Mouse (Mus musculus) liver, embryonic 14 days (tissue): Measurements from ENCODE around the gene Dmac2. TPM values are rescaled to one million over a fixed set of nuclear protein-coding genes. Genes with fewer than 3 reads are reported as not detected.

Experiments used
- polyA plus RNA-seq: library from polyadenylated mRNA; depleted of rRNA; stranded (reverse); fragments of >200 nt; gene quantifications from 2 replicates; pipeline ENCODE4 v1.2.3, GENCODE M21; 2012; rRNA removed

The Dmac2 gene
- polyA plus RNA-seq, result 7.3 and 8.6 TPM in 2 replicates

GRCm38 (mm10) chr7:25618865-25619721, at the start of gene Dmac2:
TSS of gene Dmac2 (plus strand) at chr7:25619414.

GRCm38 (mm10) chr7:25615706-25616011, 3.6 kb upstream of the Dmac2 start, which contains the start of gene Erich4:
TSS of gene Erich4 (minus strand) at chr7:25615892.

DNA sequence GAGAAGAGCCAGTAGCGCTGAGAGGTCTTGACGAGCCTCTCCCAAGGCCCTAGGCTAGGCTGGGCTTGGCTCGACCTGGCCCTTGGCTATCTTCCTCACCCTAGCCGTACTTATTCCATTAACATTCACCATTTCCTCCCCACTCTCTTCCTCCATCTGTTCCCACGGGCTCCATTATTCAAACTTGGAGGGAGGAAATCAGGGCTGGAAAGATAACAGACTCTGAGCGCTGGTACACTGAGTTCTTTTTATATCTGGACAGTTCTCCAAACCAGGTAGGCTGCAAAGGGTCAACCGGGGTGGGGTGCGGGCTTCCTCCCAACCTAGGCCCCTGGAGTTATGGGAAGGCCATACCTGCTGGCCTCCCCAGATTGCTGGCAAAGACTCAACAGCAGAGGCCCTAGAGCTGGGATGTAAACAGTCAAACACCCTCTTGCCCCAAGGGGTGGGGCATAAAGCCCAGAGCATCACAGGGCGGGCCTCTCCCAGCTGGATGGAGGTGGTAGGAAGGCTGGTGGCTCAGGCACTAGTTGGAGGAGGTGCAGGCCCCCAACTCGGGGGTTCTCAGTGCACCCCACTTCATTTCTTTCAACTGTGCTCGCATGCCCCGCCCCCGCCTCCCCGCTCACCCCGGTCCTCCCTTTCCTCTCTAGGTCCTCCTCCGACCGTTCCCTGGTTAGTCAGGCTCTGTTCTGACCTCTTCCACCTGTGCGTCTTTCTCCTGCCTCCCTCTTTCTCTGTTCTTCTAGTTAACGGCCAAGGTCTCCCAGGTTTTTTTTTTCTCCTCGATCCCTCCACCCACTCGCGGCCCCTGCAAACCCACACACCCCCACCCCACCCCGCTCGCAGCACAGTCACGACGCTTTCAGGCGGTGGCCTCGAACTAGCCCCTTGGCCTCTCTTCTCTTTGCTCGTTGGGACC, 7.6 kb downstream of the Dmac2 start, which contains the start of gene B3gnt8:
Gene B3gnt8, plus strand, starts transcription at position 146 of the 922 bp plus-strand sequence.

DNA sequence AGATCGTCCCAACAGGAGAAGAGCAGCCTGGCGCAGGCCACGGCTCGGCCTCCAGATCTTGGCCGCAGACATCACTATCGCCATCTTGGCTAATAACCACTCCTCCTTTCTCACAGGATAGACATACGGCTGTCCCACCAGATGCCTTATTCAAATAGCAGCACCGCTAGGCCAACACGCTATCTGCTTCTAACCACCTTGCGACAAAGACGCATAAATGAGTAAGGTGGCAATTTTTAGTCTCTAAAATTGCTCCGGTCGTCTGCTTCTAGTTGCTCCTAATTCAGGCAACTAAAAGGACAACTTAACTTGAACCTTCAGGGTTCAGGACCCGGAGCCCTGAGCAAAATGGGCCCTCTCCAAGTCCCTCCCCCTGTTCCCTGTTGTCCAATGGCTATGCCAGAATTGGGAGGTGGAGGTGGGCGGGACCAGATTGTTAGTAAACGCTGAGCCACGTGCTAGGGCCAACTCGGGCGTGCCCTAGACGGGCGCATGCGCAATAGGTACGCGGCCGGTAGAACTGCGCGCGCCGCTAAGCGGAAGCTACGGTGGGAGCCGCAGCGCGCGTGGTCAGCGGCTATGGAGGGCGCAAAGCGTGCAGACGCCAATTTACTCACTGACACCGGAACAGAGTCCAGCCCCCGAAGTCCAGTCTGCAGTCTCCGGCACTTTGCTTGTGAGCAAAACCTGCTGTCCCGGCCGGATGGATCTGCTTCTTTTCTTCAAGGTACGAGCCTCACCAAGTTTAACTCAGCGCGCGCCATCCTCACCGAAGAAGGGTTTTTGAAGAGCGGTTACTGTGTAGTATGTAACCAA, 39.7 kb downstream of the Dmac2 start, which contains the start of the genes Bckdha and Exosc5:
Gene Bckdha, minus strand, starts transcription at position 325 of the 816 bp plus-strand sequence.
Gene Exosc5, plus strand, starts transcription at position 508 of the 816 bp plus-strand sequence.

GRCm38 (mm10) chr7:25674719-25675300, 55.6 kb downstream of the Dmac2 start, which contains the start of gene Tmem91:
TSS of gene Tmem91 (minus strand) at chr7:25675166.

Other genes starting within 250 kb of the Dmac2 start
- gene Cnfn, start 249.7 kb upstream of the Dmac2 start, polyA plus RNA-seq, result not detected in 2 replicates
- gene Lipe, start 220.7 kb upstream of the Dmac2 start, polyA plus RNA-seq, result 1.7 and 2.1 TPM in 2 replicates
- gene Cxcl17, start 206.5 kb upstream of the Dmac2 start, polyA plus RNA-seq, result not detected in 2 replicates
- 2.7 and 3.0 TPM in 2 replicates for gene Ceacam1, start 141.8 kb upstream of the Dmac2 start, polyA plus RNA-seq
- gene Ceacam2, start 79.6 kb upstream of the Dmac2 start, polyA plus RNA-seq, result 0.01 TPM in 1 of 2 replicates, not detected in the other
- 0.37 and 0.44 TPM in 2 replicates for gene Erich4, start 3.5 kb upstream of the Dmac2 start, polyA plus RNA-seq
- 1.2 and 1.4 TPM in 2 replicates for gene B3gnt8, start 7.2 kb downstream of the Dmac2 start, polyA plus RNA-seq
- gene Bckdha, start 39.6 kb downstream of the Dmac2 start, polyA plus RNA-seq, result 17.9 and 19.0 TPM in 2 replicates
- 31.7 and 35.9 TPM in 2 replicates for gene Exosc5, start 39.8 kb downstream of the Dmac2 start, polyA plus RNA-seq
- gene Tmem91, start 55.8 kb downstream of the Dmac2 start, polyA plus RNA-seq, result 0.15 and 0.33 TPM in 2 replicates
- 18.9 and 21.0 TPM in 2 replicates for gene B9d2, start 61.4 kb downstream of the Dmac2 start, polyA plus RNA-seq
- 13.6 and 20.5 TPM in 2 replicates for gene Tgfb1, start 67.6 kb downstream of the Dmac2 start, polyA plus RNA-seq
- 14.8 and 16.3 TPM in 2 replicates for gene Ccdc97, start 99.7 kb downstream of the Dmac2 start, polyA plus RNA-seq
- 23.4 and 28.7 TPM in 2 replicates for gene Hnrnpul1, start 135.3 kb downstream of the Dmac2 start, polyA plus RNA-seq
- 5.3 and 6.2 TPM in 2 replicates for gene Axl, start 169.3 kb downstream of the Dmac2 start, polyA plus RNA-seq
- gene Cyp2s1, start 197.5 kb downstream of the Dmac2 start, polyA plus RNA-seq, result 0.18 and 0.30 TPM in 2 replicates